ENCODE assay signal across 8 mouse cellular contexts in the genomic region with DNA sequence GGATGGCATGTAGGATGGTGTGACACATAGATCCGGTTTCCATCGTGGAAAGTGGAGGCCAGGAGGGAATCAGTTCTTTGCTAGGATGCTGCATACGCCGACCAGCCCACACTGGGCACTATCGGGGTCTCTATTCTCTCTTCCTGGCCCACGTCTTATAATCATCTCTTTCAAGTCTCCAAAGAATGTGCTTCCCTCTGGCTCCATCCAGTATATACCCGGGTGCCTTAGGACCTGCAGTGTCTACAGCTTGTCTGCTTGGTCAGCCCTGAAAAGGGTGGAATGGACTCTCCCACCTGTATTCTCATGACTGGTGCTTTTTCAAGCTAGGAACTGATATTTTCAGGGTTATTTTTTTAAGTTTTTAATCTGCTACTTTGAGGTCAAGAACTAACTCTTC. TPM values are rescaled to one million over a fixed set of nuclear protein-coding genes. Genes with fewer than 3 reads are reported as not detected.
A peak's percentile ranks its signal among the peaks of the same experiment; 100 is the strongest.
DNase-seq lines count a peak whose midpoint lies in the region; ATAC-seq and TF ChIP-seq lines count a peak whose summit lies in the region.

No protein-coding gene starts in this region.

- H3K9me3 ChIP-seq in embryonic facial prominence, embryonic 10.5 days: no peaks in the 10 kb centered on the region
- no peaks in the 10 kb centered on the region for H3K9me3 ChIP-seq in hindbrain, postnatal 0 days (ENCODE audit: low read length)
- H3K9me3 ChIP-seq in midbrain, postnatal 0 days (ENCODE audit: low read length): no peaks in the 10 kb centered on the region

- peaks cover 16% of the 10 kb centered on the region for H3K27me3 ChIP-seq in embryonic facial prominence, embryonic 10.5 days (replicated peaks; ENCODE audit: low read depth, poor library complexity, severe bottlenecking)
- no peaks in the 10 kb centered on the region for H3K27me3 ChIP-seq in hindbrain, postnatal 0 days (ENCODE audit: insufficient read depth, low read length)
- H3K27me3 ChIP-seq in midbrain, postnatal 0 days (ENCODE audit: insufficient read depth, low read length): no peaks in the 10 kb centered on the region

- peaks cover 72% of the 10 kb centered on the region for H3K4me1 ChIP-seq in embryonic facial prominence, embryonic 10.5 days
- peaks cover 37% of the 10 kb centered on the region for H3K4me1 ChIP-seq in hindbrain, postnatal 0 days (ENCODE audit: insufficient read depth, low read length)
- peaks cover 23% of the 10 kb centered on the region for H3K4me1 ChIP-seq in midbrain, postnatal 0 days (ENCODE audit: insufficient read depth, low read length)

- TF ChIP-seq CTCF in layer of hippocampus, adult 2 months (conservative IDR thresholded peaks at IDR 0.05): no peak
- TF ChIP-seq CTCF in hindbrain, postnatal 0 days (IDR thresholded peaks at IDR 0.05; ENCODE audit: low read depth): no peak
- TF ChIP-seq CTCF in midbrain, postnatal 0 days (IDR thresholded peaks at IDR 0.05): no peak

- peak overlapping the region; percentile 84 for H3K9ac ChIP-seq in hindbrain, postnatal 0 days (replicated peaks; ENCODE audit: low read length)
- H3K9ac ChIP-seq in midbrain, postnatal 0 days (replicated peaks; ENCODE audit: low read length, poor library complexity, severe bottlenecking): peak overlapping the region; percentile 98; the same call in 1 of the 2 replicates

- 45% methylated on average over 7 of the region's 7 CpGs for WGBS in embryonic facial prominence, embryonic 10.5 days
- WGBS in hindbrain, postnatal 0 days: 24% methylated on average over 7 of the region's 7 CpGs
- 29% methylated on average over 7 of the region's 7 CpGs for WGBS in midbrain, postnatal 0 days

- H3K4me3 ChIP-seq in layer of hippocampus, adult 2 months: peak overlapping the region; percentile 86
- peak overlapping the region; percentile 92 for H3K4me3 ChIP-seq in embryonic facial prominence, embryonic 10.5 days
- H3K4me3 ChIP-seq in hindbrain, postnatal 0 days (ENCODE audit: low read length): peak overlapping the region; percentile 76
- H3K4me3 ChIP-seq in midbrain, postnatal 0 days (ENCODE audit: low read depth, low read length): peak overlapping the region; percentile 96

- no peak for ATAC-seq in hindbrain, postnatal 0 days
- no peak for ATAC-seq in midbrain, postnatal 0 days (ENCODE audit: low FRiP score)

- intact Hi-C loops in gastrocnemius, postnatal 36 days (cut with DNase I): loop anchor here (5.0 kb wide), 2 partner anchors 51 to 96 kb away; no protein-coding TSS in a partner anchor

- H3K4me2 ChIP-seq in hindbrain, postnatal 0 days (ENCODE audit: low read depth, low read length): peak overlapping the region; percentile 68
- peak overlapping the region; percentile 83 for H3K4me2 ChIP-seq in midbrain, postnatal 0 days (ENCODE audit: low read depth, low read length, poor library complexity, severe bottlenecking)

- no peaks in the 10 kb centered on the region for H3K36me3 ChIP-seq in embryonic facial prominence, embryonic 10.5 days (replicated peaks)
- no peaks in the 10 kb centered on the region for H3K36me3 ChIP-seq in hindbrain, postnatal 0 days (ENCODE audit: insufficient read depth, low read length)
- no peaks in the 10 kb centered on the region for H3K36me3 ChIP-seq in midbrain, postnatal 0 days (ENCODE audit: insufficient read depth, low read length)

- H3K27ac ChIP-seq in layer of hippocampus, adult 2 months: peak overlapping the region; percentile 100
- peak overlapping the region; percentile 99 for H3K27ac ChIP-seq in embryonic facial prominence, embryonic 10.5 days (replicated peaks)
- H3K27ac ChIP-seq in hindbrain, postnatal 0 days: peak overlapping the region; percentile 94; the same call in 1 of the 2 replicates
- 0 out of 2 replicates have a peak overlapping the region, but pooled peaks have one; percentile 97 for H3K27ac ChIP-seq in midbrain, postnatal 0 days (ENCODE audit: low read depth, low read length)

- no peak for DNase-seq in layer of hippocampus, adult 2 months (ENCODE audit: low spot score in 2 of 2)
- DNase-seq in layer of hippocampus, postnatal 14 days (ENCODE audit: low spot score in 2 of 2): no peak
- DNase-seq in embryonic facial prominence, embryonic 10.5 days (ENCODE audit: low spot score): peak; percentile 22
- peak; percentile 30 for DNase-seq in hindbrain, postnatal 0 days (ENCODE audit: low spot score)
- no peak for DNase-seq in midbrain, postnatal 0 days (ENCODE audit: low spot score)
- DNase-seq in urinary bladder, adult 18-20 months (ENCODE audit: low spot score in 2 of 2): no peak
- DNase-seq in gastrocnemius, postnatal 36 days: no peak
- no peak for DNase-seq in layer of hippocampus, adult 8-10 months (ENCODE audit: low spot score in 2 of 2)

RNA-seq across cellular contexts. Expression of a gene that starts 1.3 kb away (rescaled TPM):
- 100 to 1,000 TPM; 476 to 506 TPM for total RNA-seq in layer of hippocampus, adult 2 months (2021)
- total RNA-seq in layer of hippocampus, postnatal 14 days (2021): 100 to 1,000 TPM; 455 to 471 TPM
- 38.4 and 45.5 TPM in 2 replicates for polyA plus RNA-seq in embryonic facial prominence, embryonic 10.5 days (2016; fragmentation: Nextera tagmentation; extraction: Ambion mirVana)
- 244 and 264 TPM in 2 replicates for total RNA-seq in hindbrain, postnatal 0 days (2014; rRNA removed)
- polyA plus RNA-seq in hindbrain, postnatal 0 days (2015; fragmentation: Nextera tagmentation; extraction: Ambion mirVana): 66.3 and 66.4 TPM in 2 replicates
- 211 and 235 TPM in 2 replicates for total RNA-seq in midbrain, postnatal 0 days (2014; rRNA removed)
- 54.7 and 56.7 TPM in 2 replicates for polyA plus RNA-seq in midbrain, postnatal 0 days (2015; fragmentation: Nextera tagmentation; extraction: Ambion mirVana)
- total RNA-seq in gastrocnemius, postnatal 36 days (2021): 10 to 100 TPM; 56.5 to 60.1 TPM
- total RNA-seq in layer of hippocampus, adult 8-10 months (2022): 100 to 1,000 TPM; 480 to 507 (median 482) TPM

Comparison
In these comparisons a context has a peak if more than half of its experiments do, and no peak if none do; other contexts are left out.
1. DNase-seq: peak in embryonic facial prominence, embryonic 10.5 days (single experiment) and hindbrain, postnatal 0 days (single experiment); none in layer of hippocampus, adult 2 months (0 of 2), layer of hippocampus, postnatal 14 days (0 of 2), midbrain, postnatal 0 days (single experiment), urinary bladder, adult 18-20 months (0 of 2), gastrocnemius, postnatal 36 days (0 of 2) and layer of hippocampus, adult 8-10 months (0 of 2).
2. Peak in every context shown above with its lines, with median percentiles within 50 percentile points of each other: H3K27ac ChIP-seq and H3K4me3 ChIP-seq.